Mouse (Mus musculus) intestine, embryonic 15.5 days (tissue): ENCODE results near the gene Cerk. TPM values are rescaled to one million over a fixed set of nuclear protein-coding genes. Genes with fewer than 3 reads are reported as not detected.

Experiments
- ATAC-seq: fragments of 200-750 bp; cut with Nextera tagmentation; 2 replicates; pipeline ENCODE4 v1.8.0; 2017; ENCODE audit warnings: moderate TSS enrichment, moderate library complexity
- H3K27ac ChIP-seq: fragments of 300-500 bp; sonication (generic); 2 replicates; pipeline ENCODE4 v1.5.1; 2015; ENCODE audit warnings: mild to moderate bottlenecking, inconsistent platforms
- H3K27me3 ChIP-seq: fragments of 300-500 bp; sonication (generic); replicated peaks from 2 replicates; pipeline ENCODE4 v1.6.1; 2015; ENCODE audit warnings: inconsistent platforms
- H3K36me3 ChIP-seq: fragments of 300-500 bp; sonication (generic); 2 replicates; pipeline ENCODE4 v1.6.1; 2015; ENCODE audit warnings: inconsistent platforms
- H3K4me1 ChIP-seq: fragments of 300-500 bp; sonication (generic); replicated peaks from 2 replicates; pipeline ENCODE4 v1.6.1; 2015; ENCODE audit warnings: inconsistent platforms
- H3K4me2 ChIP-seq: fragments of 300-500 bp; sonication (generic); replicated peaks from 2 replicates; pipeline ENCODE4 v1.6.1; 2015; ENCODE audit warnings: mild to moderate bottlenecking, inconsistent platforms
- H3K4me3 ChIP-seq: fragments of 300-500 bp; sonication (generic); replicated peaks from 2 replicates; pipeline ENCODE4 v1.5.1; 2015; ENCODE audit warnings: inconsistent platforms
- H3K9ac ChIP-seq: fragments of 300-500 bp; sonication (generic); 2 replicates; pipeline ENCODE4 v1.6.1; 2015; ENCODE audit warnings: inconsistent platforms
- H3K9me3 ChIP-seq: fragments of 300-500 bp; sonication (generic); 2 replicates; pipeline ENCODE4 v1.6.1; 2016; ENCODE audit warnings: inconsistent platforms
- WGBS: fragments of 180-500 bp; shearing (Covaris S2); methylation state at CpG from one replicate; pipeline ENCODE4 v1.1.7; 2015; 5-methylcytosine and 5-hydroxymethylcytosine counted together
- polyA plus RNA-seq: library from polyadenylated mRNA; unstranded; fragments of >200 nt; fragmentation: Nextera tagmentation; extraction: Ambion mirVana; gene quantifications from 2 replicates; pipeline ENCODE4 v1.2.1, GENCODE M21; 2015

Gene Cerk
- polyA plus RNA-seq, 1 experiment from 2014 or later = 8.4 TPM

DNA sequence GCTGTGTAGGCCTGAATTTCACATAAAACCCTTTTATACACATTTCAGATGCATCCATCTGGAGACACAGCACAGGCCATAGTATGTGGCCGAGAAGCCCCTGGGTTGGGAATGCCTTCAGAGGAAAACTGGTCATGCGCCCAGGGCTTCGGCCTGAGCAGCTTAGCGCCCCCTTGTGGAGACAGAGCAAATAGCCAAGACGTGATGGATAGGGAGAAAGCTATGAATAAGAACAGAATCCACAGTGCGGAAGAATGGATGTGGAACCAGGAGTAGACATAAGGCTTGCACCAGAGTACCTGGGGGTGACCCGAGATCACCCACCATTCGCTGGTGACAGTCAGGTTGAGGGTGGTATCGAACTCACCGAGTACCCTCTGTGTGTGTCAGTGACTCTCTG lies 45.6 kb downstream of the Cerk start:
- Histone ChIP-seq H3K27me3 (no peaks in the 10 kb centered on the region), H3K9ac (no peak overlapping the region), H3K36me3 (0 out of 2 replicates have a peak, but pooled peaks cover 4% of the 10 kb centered on the region), H3K4me2 (no peak overlapping the region), H3K4me1 (no peaks in the 10 kb centered on the region), H3K4me3 (no peak overlapping the region), H3K27ac (no peak overlapping the region), H3K9me3 (no peaks in the 10 kb centered on the region)
- ATAC-seq = no peak
- 34% methylated on average over 10 of the region's 10 CpGs for WGBS

DNA sequence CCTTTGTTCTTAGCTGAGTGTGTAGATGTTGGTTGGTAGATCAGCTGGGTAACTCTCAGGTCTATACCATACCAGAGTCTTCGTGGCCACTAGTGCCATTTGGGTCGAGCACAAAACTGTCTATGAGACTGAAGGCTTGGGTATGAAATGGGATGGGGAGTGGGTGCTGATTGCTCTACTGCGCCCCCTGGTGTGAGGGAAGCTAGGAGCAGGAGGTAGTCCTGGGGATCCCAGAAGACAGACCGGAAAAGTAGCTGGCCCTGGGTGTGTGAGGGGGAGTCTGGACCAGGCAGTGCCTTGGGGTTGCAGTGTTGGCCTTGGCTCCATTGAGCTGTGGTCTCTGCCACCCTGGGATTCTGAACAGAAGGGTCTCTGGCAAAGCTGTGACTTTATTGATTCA lies 48.3 kb downstream of the Cerk start:
- Histone ChIP-seq H3K36me3 (0 out of 2 replicates have a peak, but pooled peaks cover 4% of the 10 kb centered on the region), H3K4me3 (no peak overlapping the region), H3K27ac (no peak overlapping the region), H3K4me1 (no peaks in the 10 kb centered on the region), H3K27me3 (no peaks in the 10 kb centered on the region), H3K9ac (no peak overlapping the region), H3K4me2 (no peak overlapping the region), H3K9me3 (no peaks in the 10 kb centered on the region)
- WGBS = 62% methylated on average over 4 of the region's 4 CpGs
- ATAC-seq = no peak

DNA sequence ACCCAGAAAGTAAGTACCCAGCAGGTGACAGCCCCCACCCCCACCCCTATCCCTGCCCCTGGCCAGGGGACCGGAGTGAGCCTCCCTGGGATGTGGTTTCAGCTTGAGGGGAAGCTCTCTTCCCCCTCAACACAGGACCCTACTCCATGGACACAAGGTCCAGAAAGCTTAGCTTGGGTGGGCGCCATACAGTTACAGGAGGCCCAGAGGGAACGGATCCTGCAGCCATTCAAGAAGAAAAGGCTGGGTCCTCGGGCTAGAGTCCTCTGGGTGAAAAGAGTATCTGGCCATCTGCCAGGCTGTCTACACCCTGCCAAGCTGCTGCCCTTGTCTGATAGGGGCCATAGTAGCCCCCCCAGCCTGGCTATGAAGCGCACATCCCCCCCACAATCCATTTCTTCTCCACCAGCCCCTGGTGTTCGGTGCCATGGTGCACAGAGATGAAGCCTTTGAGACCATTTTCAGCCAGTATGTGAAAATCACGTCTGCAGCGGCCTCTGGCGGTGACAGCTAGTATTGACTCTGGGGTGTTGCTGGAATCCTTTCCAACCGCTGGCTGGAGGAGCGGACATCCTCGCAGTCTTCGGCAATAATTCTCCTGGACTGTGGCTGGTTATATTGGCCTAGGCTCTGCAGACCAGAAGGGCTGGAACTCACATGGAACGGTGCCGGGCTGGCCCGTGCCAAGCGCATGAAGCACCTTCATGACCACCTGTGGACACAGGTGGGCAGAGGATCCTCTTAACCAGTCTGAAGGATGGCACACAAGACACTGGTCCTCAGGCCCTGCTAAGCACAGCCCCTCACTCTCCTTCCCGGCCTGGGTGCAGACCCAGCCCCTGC lies 50.8 kb downstream of the Cerk start:
- no peak overlapping the region for H3K4me3 ChIP-seq
- ATAC-seq = peak; percentile 64
- no peaks in the 10 kb centered on the region for H3K27me3 ChIP-seq
- H3K9ac ChIP-seq = no peak overlapping the region
- 0 out of 2 replicates have a peak, but pooled peaks cover 9% of the 10 kb centered on the region for H3K36me3 ChIP-seq
- no peaks in the 10 kb centered on the region for H3K4me1 ChIP-seq
- H3K4me2 ChIP-seq = no peak overlapping the region
- 40% methylated on average over 18 of the region's 18 CpGs for WGBS
- H3K9me3 ChIP-seq = no peaks in the 10 kb centered on the region
- no peak overlapping the region for H3K27ac ChIP-seq

- Histone ChIP-seq H3K9me3 (no peaks in the 10 kb centered on the region), H3K27me3 (no peaks in the 10 kb centered on the region), H3K36me3 (0 out of 2 replicates have a peak, but pooled peaks cover 6% of the 10 kb centered on the region), H3K27ac (no peak overlapping the region), H3K9ac (no peak overlapping the region), H3K4me3 (no peak overlapping the region), H3K4me1 (no peaks in the 10 kb centered on the region), H3K4me2 (no peak overlapping the region)
- 94% methylated on average over 10 of the region's 10 CpGs for WGBS
- no peak for ATAC-seq
Measured at GRCm38 (mm10) chr15:86130657-86131056, 55.3 kb downstream of the Cerk start.

DNA sequence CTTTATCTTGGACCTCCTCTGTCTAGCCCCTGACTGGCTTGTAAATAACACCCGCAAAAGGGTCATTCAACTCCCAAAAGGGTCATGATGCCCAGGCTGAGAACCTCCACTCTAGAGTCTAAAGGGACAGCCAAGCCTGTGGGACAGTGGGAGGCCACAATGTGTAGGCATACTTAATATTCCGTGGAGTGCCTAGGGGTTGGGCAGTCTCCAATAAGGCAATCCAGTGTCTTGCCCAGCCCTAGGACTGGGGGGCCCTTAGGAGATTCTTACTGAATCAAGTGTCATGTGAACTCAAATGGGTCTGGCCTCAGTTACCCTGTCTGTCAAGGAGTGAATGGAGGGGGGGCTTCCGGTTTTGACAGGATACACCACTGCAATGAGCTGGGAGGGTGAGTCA lies 56.9 kb downstream of the Cerk start:
- 88% methylated on average over 3 of the region's 3 CpGs for WGBS
- Histone ChIP-seq H3K4me2 (no peak overlapping the region), H3K36me3 (0 out of 2 replicates have a peak, but pooled peaks cover 6% of the 10 kb centered on the region), H3K4me3 (no peak overlapping the region), H3K27me3 (no peaks in the 10 kb centered on the region), H3K9ac (no peak overlapping the region), H3K27ac (no peak overlapping the region), H3K4me1 (no peaks in the 10 kb centered on the region), H3K9me3 (no peaks in the 10 kb centered on the region)
- no peak for ATAC-seq

DNA sequence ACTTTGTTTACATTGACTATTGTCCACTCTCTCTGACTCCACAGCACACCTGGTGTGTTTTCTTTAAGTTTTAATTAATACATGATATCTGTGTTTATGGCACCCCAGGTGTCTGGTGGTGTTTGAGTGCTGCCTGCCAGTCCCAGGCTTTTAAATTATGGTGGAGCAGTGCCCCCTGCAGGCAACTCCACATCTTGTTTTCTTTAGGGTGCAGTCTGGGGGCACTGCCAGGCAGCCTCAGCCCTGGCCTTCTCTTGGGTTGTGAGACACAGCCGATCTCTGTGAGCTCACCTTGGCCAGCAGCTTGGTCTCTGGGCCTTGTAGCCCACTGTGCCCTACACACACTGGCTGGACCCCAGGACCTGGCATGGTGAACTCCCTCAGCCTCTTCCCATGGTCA lies 61.6 kb downstream of the Cerk start:
- ATAC-seq = peak; percentile 53
- Histone ChIP-seq H3K36me3 (peaks cover 15% of the 10 kb centered on the region; the same call in 1 of the 2 replicates), H3K9ac (no peak overlapping the region), H3K4me1 (no peaks in the 10 kb centered on the region), H3K27ac (no peak overlapping the region), H3K4me3 (no peak overlapping the region), H3K27me3 (no peaks in the 10 kb centered on the region), H3K9me3 (no peaks in the 10 kb centered on the region), H3K4me2 (no peak overlapping the region)
- 57% methylated on average over 1 of the region's 1 CpGs for WGBS

DNA sequence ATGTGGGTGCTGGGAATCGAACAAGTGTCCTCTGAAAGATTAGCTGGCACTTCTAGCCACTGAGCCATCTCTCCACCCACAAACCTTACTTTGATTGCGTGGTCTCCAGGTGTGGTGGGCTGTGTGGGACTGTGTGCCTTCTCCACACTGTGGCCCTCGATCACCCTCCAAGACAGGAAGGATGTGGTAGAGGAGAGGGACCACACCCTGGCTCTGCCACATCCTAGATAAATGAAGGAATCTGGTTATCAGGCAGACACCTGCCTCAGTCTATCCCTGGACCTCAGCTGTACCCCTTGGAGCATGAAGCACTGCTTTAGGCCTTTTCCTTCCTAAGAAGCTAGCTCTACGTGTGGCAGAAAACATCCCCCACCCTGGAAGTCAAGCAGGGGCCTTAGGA lies 62.5 kb downstream of the Cerk start:
- no peak overlapping the region for H3K4me2 ChIP-seq
- no peak overlapping the region for H3K27ac ChIP-seq
- no peaks in the 10 kb centered on the region for H3K9me3 ChIP-seq
- ATAC-seq = no peak
- H3K27me3 ChIP-seq = no peaks in the 10 kb centered on the region
- no peak overlapping the region for H3K4me3 ChIP-seq
- no peaks in the 10 kb centered on the region for H3K4me1 ChIP-seq
- H3K9ac ChIP-seq = no peak overlapping the region
- 88% methylated on average over 4 of the region's 4 CpGs for WGBS
- H3K36me3 ChIP-seq = peaks cover 15% of the 10 kb centered on the region; the same call in 1 of the 2 replicates

- Histone ChIP-seq H3K27me3 (no peaks in the 10 kb centered on the region), H3K4me2 (no peak overlapping the region), H3K27ac (no peak overlapping the region), H3K4me3 (no peak overlapping the region), H3K36me3 (peaks cover 15% of the 10 kb centered on the region; the same call in 1 of the 2 replicates), H3K9ac (no peak overlapping the region), H3K4me1 (peaks cover 7% of the 10 kb centered on the region; the same call in 1 of the 2 replicates), H3K9me3 (no peaks in the 10 kb centered on the region)
- WGBS = 92% methylated on average over 9 of the region's 9 CpGs
- no peak for ATAC-seq
Measured at GRCm38 (mm10) chr15:86122261-86122949, 63.5 kb downstream of the Cerk start.

DNA sequence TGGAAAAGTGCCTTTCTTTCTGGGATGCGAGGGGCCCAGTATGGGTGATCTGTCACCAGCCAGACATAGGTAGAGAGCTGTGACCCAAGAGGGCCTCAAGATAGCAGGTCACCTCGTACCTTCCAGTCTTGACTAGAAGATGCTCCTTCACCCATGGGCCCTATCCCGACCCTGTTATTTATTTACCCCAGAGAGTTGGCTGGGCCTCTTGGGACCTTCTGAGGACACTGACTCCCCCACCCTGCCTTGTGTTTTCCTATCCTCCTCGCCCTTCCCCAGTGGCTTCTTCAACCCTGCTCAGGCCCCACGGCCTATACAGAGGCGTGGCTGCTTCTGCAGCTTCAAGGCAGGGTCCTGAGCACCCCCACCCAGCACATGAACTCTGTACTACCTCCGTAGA lies 66.8 kb downstream of the Cerk start:
- no peak for ATAC-seq
- no peaks in the 10 kb centered on the region for H3K27me3 ChIP-seq

GRCm38 (mm10) chr15:86117115-86118100 lies 68.5 kb downstream of the Cerk start:
- no peak overlapping the region for H3K9ac ChIP-seq
- H3K27ac ChIP-seq = no peak overlapping the region
- no peaks in the 10 kb centered on the region for H3K9me3 ChIP-seq
- peaks cover 20% of the 10 kb centered on the region for H3K4me1 ChIP-seq
- no peaks in the 10 kb centered on the region for H3K27me3 ChIP-seq
- H3K4me3 ChIP-seq = no peak overlapping the region
- H3K4me2 ChIP-seq = no peak overlapping the region
- no peak for ATAC-seq
- H3K36me3 ChIP-seq = peaks cover 10% of the 10 kb centered on the region; the same call in 1 of the 2 replicates
- 63% methylated on average over 15 of the region's 15 CpGs for WGBS

More for the DNA sequence above, 66.8 kb downstream of the Cerk start:
- no peaks in the 10 kb centered on the region for H3K9me3 ChIP-seq
- no peak overlapping the region for H3K9ac ChIP-seq
- peaks cover 15% of the 10 kb centered on the region; the same call in 1 of the 2 replicates for H3K36me3 ChIP-seq
- no peak overlapping the region for H3K4me2 ChIP-seq
- 80% methylated on average over 7 of the region's 7 CpGs for WGBS
- H3K4me3 ChIP-seq = no peak overlapping the region
- peaks cover 7% of the 10 kb centered on the region; the same call in 1 of the 2 replicates for H3K4me1 ChIP-seq
- no peak overlapping the region for H3K27ac ChIP-seq

DNA sequence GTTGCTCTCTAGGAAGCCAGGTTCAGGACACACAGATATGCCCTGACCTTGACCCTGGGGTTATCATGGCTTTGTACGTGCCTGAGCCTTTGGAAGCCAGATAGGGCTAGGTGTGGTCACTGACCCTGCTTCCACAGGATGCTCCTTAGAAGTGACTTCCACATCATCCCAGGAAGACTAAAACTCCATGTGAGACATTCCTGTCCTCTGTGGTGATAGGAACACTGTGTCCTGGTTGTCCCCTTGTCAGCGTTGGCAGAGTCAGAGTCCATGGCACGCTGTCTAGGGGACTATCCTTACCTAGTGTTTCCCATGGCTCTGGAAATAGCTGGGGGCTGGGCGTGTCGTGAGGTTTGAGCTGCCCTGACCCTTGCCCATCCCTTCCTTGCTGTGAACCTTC lies 69.5 kb downstream of the Cerk start:
- ATAC-seq = no peak
- Histone ChIP-seq H3K4me1 (peaks cover 25% of the 10 kb centered on the region), H3K4me3 (no peak overlapping the region), H3K27ac (no peak overlapping the region), H3K9me3 (no peaks in the 10 kb centered on the region), H3K4me2 (no peak overlapping the region), H3K36me3 (0 out of 2 replicates have a peak, but pooled peaks cover 6% of the 10 kb centered on the region), H3K9ac (no peak overlapping the region), H3K27me3 (no peaks in the 10 kb centered on the region)
- WGBS = 60% methylated on average over 5 of the region's 5 CpGs
